Mouse (Mus musculus) c-Kit-negative CD71-positive TER-119-positive erythroid progenitor cells, embryonic 14.5 days (primary cell): ENCODE measurements at regions not wholly inside any gene's neighbourhood (a gene's known extent, or its start where the extent isn't known, plus 50 kb on each side); places are given as distances from the start of the nearest gene placed in this dataset.

Experiments used
- DNase-seq: peaks from one replicate; pipeline ENCODE4 v3.0.0-alpha.2; 2013; ENCODE audit warnings: low read depth, low spot score

GRCm38 (mm10) chr11:21036161-21036916 is 54.8 kb upstream of the Peli1 start:
- no peak for DNase-seq

GRCm38 (mm10) chr11:21037267-21037906 is 53.7 kb upstream of the Peli1 start:
- no peak for DNase-seq

- no peak for DNase-seq
Observed at GRCm38 (mm10) chr11:21041201-21041600, 49.9 kb upstream of the Peli1 start.
